Mouse (Mus musculus) T-helper 2 cell (primary cell): ENCODE measurements around the gene Gm10192.
"Not testable (repeated sequence)": the region's sequence is repeated elsewhere in the genome, so short reads cannot be mapped to it uniquely, and the experiment has no call there.

Source experiments
- in situ Hi-C: fragments of 300-600 bp; cut with MboI, MseI; formaldehyde crosslinking; loops from one replicate; pipeline ENCODE4 v1.15.1; 2025; ENCODE audit warnings: high pct_unique_total_duplicates

The Gm10192 gene

GRCm38 (mm10) chr4:97183066-97183465 is at the start of gene Gm10192:
Gene Gm10192, minus strand, starts transcription at chr4:97183166.
- in situ Hi-C loops, result not testable (repeated sequence)

GRCm38 (mm10) chr4:97230411-97231104 is 47.6 kb upstream of the Gm10192 start:
- in situ Hi-C loops, result no loop called here

- in situ Hi-C loops, result no loop called here
Observed at GRCm38 (mm10) chr4:97219701-97220100, 36.7 kb upstream of the Gm10192 start.

- in situ Hi-C loops, result no loop called here
Observed at GRCm38 (mm10) chr4:97217906-97218305, 34.9 kb upstream of the Gm10192 start.

- in situ Hi-C loops, result no loop called here
Observed at GRCm38 (mm10) chr4:97212514-97212913, 29.5 kb upstream of the Gm10192 start.

- in situ Hi-C loops, result not testable (repeated sequence)
Observed at GRCm38 (mm10) chr4:97202986-97203385, 20.0 kb upstream of the Gm10192 start.

GRCm38 (mm10) chr4:97193176-97193575 is 10.2 kb upstream of the Gm10192 start:
- in situ Hi-C loops, result no loop called here

GRCm38 (mm10) chr4:97192601-97193000 is 9.6 kb upstream of the Gm10192 start:
- in situ Hi-C loops, result no loop called here

- in situ Hi-C loops, result no loop called here
Observed at GRCm38 (mm10) chr4:97180396-97180795, 2.6 kb downstream of the Gm10192 start.

- in situ Hi-C loops, result no loop called here
Observed at GRCm38 (mm10) chr4:97156841-97157345, 26.1 kb downstream of the Gm10192 start.

GRCm38 (mm10) chr4:97156084-97156483 is 26.9 kb downstream of the Gm10192 start:
- in situ Hi-C loops, result no loop called here

- in situ Hi-C loops, result no loop called here
Observed at GRCm38 (mm10) chr4:97153554-97153953, 29.4 kb downstream of the Gm10192 start.

- in situ Hi-C loops, result no loop called here
Observed at GRCm38 (mm10) chr4:97142484-97142883, 40.5 kb downstream of the Gm10192 start.
